Mouse (Mus musculus): ENCODE data around the gene C1d. TPM values are rescaled to one million over a fixed set of nuclear protein-coding genes. Genes with fewer than 3 reads are reported as not detected.

The C1d gene
- polyA plus RNA-seq, 1 experiment from 2014 or later = 104 TPM

DNA sequence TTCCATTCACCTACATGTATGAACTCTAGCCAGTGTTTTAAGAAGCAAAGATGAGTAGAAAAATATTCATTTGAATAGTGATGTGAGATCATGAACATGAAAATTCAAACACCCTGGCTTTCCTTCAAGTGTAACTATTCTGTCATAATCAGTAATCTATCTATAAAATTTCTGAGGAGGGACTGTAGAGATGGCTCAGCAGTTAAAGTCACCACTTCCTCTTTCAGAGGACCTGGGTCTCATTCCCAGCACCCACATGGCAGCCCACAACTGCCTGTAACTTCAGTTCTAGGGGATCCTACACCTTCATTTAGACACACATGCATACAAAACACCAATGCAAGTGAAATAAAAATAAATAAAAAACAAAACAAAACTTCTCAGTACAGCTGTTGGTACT, 8.7 kb upstream of the C1d start:
- H3K27me3 ChIP-seq (replicated peaks; ENCODE audit: control insufficient read depth, insufficient read depth, low read length) = no peaks in the 10 kb centered on the region
- no peak overlapping the region for H3K27ac ChIP-seq (ENCODE audit: low read length)
- no peak for ATAC-seq
- H3K4me1 ChIP-seq (ENCODE audit: control insufficient read depth, insufficient read depth, low read length) = no peaks in the 10 kb centered on the region
- no peaks in the 10 kb centered on the region for H3K36me3 ChIP-seq (ENCODE audit: control insufficient read depth, insufficient read depth, low read length)
- no peak overlapping the region for H3K9ac ChIP-seq (ENCODE audit: low read depth, low read length)
- H3K9me3 ChIP-seq (ENCODE audit: control insufficient read depth, low read length) = no peaks in the 10 kb centered on the region
- H3K4me3 ChIP-seq (ENCODE audit: low read length) = no peak overlapping the region
- no peak overlapping the region for H3K4me2 ChIP-seq (ENCODE audit: low read depth, low read length)

DNA sequence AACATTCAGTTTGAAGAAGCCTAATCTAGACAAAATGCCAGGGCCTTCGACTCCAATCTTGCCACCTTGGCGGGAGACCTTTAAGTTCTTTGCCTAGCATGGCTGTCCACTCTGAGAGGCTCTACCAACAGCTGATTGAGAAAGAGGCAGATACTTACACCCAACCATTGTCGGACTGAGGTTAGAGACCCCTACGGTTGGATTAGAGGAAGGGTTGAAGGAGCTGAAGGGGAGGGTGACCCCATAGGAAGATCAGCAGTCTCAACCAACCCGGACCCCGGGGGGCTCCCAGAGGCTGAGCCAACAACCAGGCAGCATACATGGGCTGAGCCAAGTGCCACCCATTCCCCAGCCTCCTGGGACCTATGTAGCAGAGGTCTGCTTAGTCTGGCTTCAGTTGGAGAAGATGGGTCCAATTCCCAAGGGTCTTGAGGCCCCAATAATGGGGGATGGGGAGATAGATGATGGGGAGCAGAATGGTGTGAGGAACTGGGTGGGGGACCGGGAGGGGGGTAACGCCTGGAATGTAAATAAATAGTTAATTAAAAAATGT, 490 bp upstream of the C1d start:
- H3K9ac ChIP-seq (ENCODE audit: low read depth, low read length) = peak overlapping the region; percentile 92
- no peaks in the 10 kb centered on the region for H3K36me3 ChIP-seq (ENCODE audit: control insufficient read depth, insufficient read depth, low read length)
- H3K4me1 ChIP-seq (ENCODE audit: control insufficient read depth, insufficient read depth, low read length) = peaks cover 4% of the 10 kb centered on the region; the same call in 1 of the 2 replicates
- peak; percentile 71 for ATAC-seq
- no peaks in the 10 kb centered on the region for H3K27me3 ChIP-seq (replicated peaks; ENCODE audit: control insufficient read depth, insufficient read depth, low read length)
- WGBS = 53% methylated on average over 8 of the region's 8 CpGs
- no peak overlapping the region for H3K27ac ChIP-seq (ENCODE audit: low read length)
- H3K4me3 ChIP-seq (ENCODE audit: low read length) = peak overlapping the region; percentile 87
- H3K4me2 ChIP-seq (ENCODE audit: low read depth, low read length) = peak overlapping the region; percentile 61
- H3K9me3 ChIP-seq (ENCODE audit: control insufficient read depth, low read length) = no peaks in the 10 kb centered on the region

DNA sequence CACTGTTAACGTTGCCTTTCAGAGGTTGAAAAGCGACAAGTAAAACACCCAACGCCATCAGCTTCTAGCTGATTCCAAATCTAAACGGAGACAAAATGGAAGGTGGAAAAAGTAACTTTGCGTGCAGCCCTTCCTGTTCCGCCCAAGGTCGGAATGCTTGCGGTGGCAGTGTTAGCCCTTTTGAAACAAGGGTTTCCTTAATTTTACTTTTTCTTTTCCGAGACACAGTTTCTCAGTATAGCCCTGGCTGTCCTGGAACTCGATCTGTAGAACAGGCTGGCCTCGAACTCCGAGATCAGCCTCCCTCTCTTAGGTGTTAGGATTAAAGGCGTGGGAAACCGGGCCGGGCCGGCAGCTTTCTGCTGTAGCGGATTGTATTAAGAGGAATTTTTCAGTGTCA, 482 bp downstream of the C1d start:
- Histone ChIP-seq H3K9ac (ENCODE audit: low read depth, low read length) (peak overlapping the region; percentile 92), H3K4me1 (ENCODE audit: control insufficient read depth, insufficient read depth, low read length) (peaks cover 4% of the 10 kb centered on the region; the same call in 1 of the 2 replicates), H3K4me3 (ENCODE audit: low read length) (peak overlapping the region; percentile 87), H3K9me3 (ENCODE audit: control insufficient read depth, low read length) (no peaks in the 10 kb centered on the region), H3K36me3 (ENCODE audit: control insufficient read depth, insufficient read depth, low read length) (no peaks in the 10 kb centered on the region), H3K27ac (ENCODE audit: low read length) (peak overlapping the region; percentile 93), H3K4me2 (ENCODE audit: low read depth, low read length) (peak overlapping the region; percentile 55), H3K27me3 (replicated peaks; ENCODE audit: control insufficient read depth, insufficient read depth, low read length) (no peaks in the 10 kb centered on the region)
- ATAC-seq = peak; percentile 63
- under 1% methylated on average over 17 of the region's 17 CpGs for WGBS

DNA sequence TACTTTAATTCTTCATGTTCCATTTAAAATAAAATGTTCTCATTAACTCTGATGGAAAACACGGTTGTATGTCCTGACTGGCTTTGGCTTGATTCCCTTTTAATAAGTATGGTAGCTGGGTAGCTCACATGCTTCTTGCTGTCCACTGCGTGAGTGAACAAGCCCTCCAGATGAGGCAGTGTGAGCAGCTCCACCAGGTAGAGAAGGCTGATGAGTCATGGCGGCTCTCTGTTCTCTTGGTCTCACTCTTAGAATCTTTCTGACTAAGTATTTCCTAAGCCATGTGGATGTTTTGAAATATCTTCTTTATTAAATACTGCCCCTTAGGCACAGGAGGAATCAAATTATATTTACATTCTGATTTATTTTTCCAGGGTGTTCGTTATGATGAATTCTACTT, 9.8 kb downstream of the C1d start:
- Histone ChIP-seq H3K9ac (ENCODE audit: low read depth, low read length) (no peak overlapping the region), H3K36me3 (ENCODE audit: control insufficient read depth, insufficient read depth, low read length) (no peaks in the 10 kb centered on the region), H3K4me3 (ENCODE audit: low read length) (no peak overlapping the region), H3K27me3 (replicated peaks; ENCODE audit: control insufficient read depth, insufficient read depth, low read length) (no peaks in the 10 kb centered on the region), H3K4me1 (ENCODE audit: control insufficient read depth, insufficient read depth, low read length) (no peaks in the 10 kb centered on the region), H3K9me3 (ENCODE audit: control insufficient read depth, low read length) (no peaks in the 10 kb centered on the region), H3K27ac (ENCODE audit: low read length) (no peak overlapping the region), H3K4me2 (ENCODE audit: low read depth, low read length) (no peak overlapping the region)
- ATAC-seq = no peak
- 92% methylated on average over 4 of the region's 4 CpGs for WGBS

DNA sequence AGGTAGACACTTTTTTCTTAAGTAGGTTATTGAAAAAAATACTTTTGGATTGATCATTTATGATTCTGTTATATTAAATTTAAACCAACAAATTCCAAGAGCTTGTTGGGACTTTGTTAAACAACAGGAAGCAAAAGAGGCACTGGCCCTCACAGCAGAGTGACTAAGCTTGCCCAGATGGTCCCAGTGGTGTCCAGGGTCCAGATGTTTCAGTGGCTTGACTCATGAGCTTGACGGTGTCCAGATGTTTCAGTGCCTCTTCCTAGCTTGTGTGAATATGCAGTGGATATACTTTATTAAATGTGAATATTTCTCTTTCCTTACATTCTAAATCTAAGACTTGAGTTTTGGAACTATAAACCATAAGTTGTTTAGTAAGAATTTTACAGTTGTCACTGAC, 11.4 kb downstream of the C1d start:
- Histone ChIP-seq H3K27ac (ENCODE audit: low read length) (no peak overlapping the region), H3K36me3 (ENCODE audit: control insufficient read depth, insufficient read depth, low read length) (no peaks in the 10 kb centered on the region), H3K27me3 (replicated peaks; ENCODE audit: control insufficient read depth, insufficient read depth, low read length) (no peaks in the 10 kb centered on the region), H3K4me3 (ENCODE audit: low read length) (no peak overlapping the region), H3K9me3 (ENCODE audit: control insufficient read depth, low read length) (no peaks in the 10 kb centered on the region), H3K4me1 (ENCODE audit: control insufficient read depth, insufficient read depth, low read length) (no peaks in the 10 kb centered on the region), H3K9ac (ENCODE audit: low read depth, low read length) (no peak overlapping the region), H3K4me2 (ENCODE audit: low read depth, low read length) (no peak overlapping the region)
- no peak for ATAC-seq
- WGBS = 78% methylated on average over 1 of the region's 1 CpGs

DNA sequence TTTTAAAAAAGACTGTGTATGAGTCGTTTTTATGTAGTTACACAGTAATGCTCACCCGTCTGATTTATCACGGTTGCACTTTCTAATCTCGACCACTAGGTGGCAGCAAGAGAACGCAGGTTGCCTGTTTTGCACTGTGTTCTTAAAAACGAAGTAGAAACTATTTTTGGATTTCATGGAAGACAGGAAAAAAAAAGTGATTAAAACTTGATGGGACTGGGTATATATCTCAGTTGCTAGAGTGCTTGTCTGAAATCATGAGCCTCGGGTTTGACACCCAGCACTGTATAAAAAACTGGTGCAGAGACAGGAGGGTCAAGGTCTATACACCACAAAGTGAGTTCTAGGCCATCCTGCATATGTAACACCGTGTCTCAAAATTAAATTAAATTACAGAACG, 22.6 kb downstream of the C1d start:
- H3K27ac ChIP-seq (ENCODE audit: low read length) = no peak overlapping the region
- no peak overlapping the region for H3K9ac ChIP-seq (ENCODE audit: low read depth, low read length)
- H3K4me1 ChIP-seq (ENCODE audit: control insufficient read depth, insufficient read depth, low read length) = no peaks in the 10 kb centered on the region
- H3K4me2 ChIP-seq (ENCODE audit: low read depth, low read length) = no peak overlapping the region
- H3K4me3 ChIP-seq (ENCODE audit: low read length) = no peak overlapping the region
- H3K9me3 ChIP-seq (ENCODE audit: control insufficient read depth, low read length) = no peaks in the 10 kb centered on the region
- no peaks in the 10 kb centered on the region for H3K27me3 ChIP-seq (replicated peaks; ENCODE audit: control insufficient read depth, insufficient read depth, low read length)
- ATAC-seq = peak; percentile 65; the same call in 1 of the 2 replicates
- H3K36me3 ChIP-seq (ENCODE audit: control insufficient read depth, insufficient read depth, low read length) = no peaks in the 10 kb centered on the region
- WGBS = 14% methylated on average over 9 of the region's 9 CpGs

DNA sequence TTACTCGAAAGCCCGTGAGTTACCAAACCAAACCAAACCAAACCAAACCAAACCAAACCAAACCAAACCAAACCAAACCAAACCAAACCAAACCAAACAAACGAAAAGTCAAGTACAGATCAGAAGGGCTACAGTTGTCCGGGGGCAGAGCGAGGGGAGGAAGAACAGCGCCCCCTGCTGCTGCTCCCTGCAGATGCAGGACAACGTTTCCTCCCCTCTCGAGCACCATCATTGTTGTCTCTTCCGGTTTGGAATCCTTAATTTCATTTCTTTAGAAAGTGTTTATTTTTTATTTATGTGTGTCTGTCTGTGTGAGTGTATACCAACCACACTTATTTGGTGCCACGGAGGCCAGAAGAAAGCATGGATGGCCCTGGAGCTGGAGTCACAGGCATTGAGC, 26.7 kb downstream of the C1d start:
- Histone ChIP-seq H3K27ac (ENCODE audit: low read length) (no peak overlapping the region), H3K36me3 (ENCODE audit: control insufficient read depth, insufficient read depth, low read length) (no peaks in the 10 kb centered on the region), H3K4me1 (ENCODE audit: control insufficient read depth, insufficient read depth, low read length) (no peaks in the 10 kb centered on the region), H3K4me3 (ENCODE audit: low read length) (no peak overlapping the region), H3K9me3 (ENCODE audit: control insufficient read depth, low read length) (no peaks in the 10 kb centered on the region), H3K4me2 (ENCODE audit: low read depth, low read length) (no peak overlapping the region), H3K27me3 (replicated peaks; ENCODE audit: control insufficient read depth, insufficient read depth, low read length) (no peaks in the 10 kb centered on the region), H3K9ac (ENCODE audit: low read depth, low read length) (no peak overlapping the region)
- 70% methylated on average over 10 of the region's 10 CpGs for WGBS
- ATAC-seq = no peak

DNA sequence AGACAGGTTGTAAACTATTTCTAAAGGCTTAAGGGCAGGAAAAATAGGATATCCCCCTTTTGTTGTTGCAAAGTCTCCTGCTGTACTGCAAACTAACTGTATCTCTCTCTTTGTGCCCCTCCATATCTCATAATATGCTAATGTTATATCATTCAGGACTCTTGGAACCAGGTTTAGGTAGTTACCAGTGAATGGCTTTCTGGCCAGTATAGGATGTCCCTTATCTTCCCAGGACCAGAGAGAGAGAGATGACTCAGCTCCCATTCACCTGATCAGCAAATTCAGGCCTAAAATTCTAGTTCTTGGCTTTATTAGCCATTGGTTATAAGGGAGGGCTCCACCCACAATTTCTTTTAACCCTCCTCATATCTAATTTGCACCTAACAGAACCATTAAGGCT, 31.5 kb downstream of the C1d start:
- no peaks in the 10 kb centered on the region for H3K36me3 ChIP-seq (ENCODE audit: control insufficient read depth, insufficient read depth, low read length)
- no peaks in the 10 kb centered on the region for H3K27me3 ChIP-seq (replicated peaks; ENCODE audit: control insufficient read depth, insufficient read depth, low read length)
- H3K4me1 ChIP-seq (ENCODE audit: control insufficient read depth, insufficient read depth, low read length) = no peaks in the 10 kb centered on the region
- no peak overlapping the region for H3K4me3 ChIP-seq (ENCODE audit: low read length)
- no peaks in the 10 kb centered on the region for H3K9me3 ChIP-seq (ENCODE audit: control insufficient read depth, low read length)
- no peak overlapping the region for H3K9ac ChIP-seq (ENCODE audit: low read depth, low read length)
- no peak overlapping the region for H3K4me2 ChIP-seq (ENCODE audit: low read depth, low read length)
- no peak overlapping the region for H3K27ac ChIP-seq (ENCODE audit: low read length)
- ATAC-seq = no peak

DNA sequence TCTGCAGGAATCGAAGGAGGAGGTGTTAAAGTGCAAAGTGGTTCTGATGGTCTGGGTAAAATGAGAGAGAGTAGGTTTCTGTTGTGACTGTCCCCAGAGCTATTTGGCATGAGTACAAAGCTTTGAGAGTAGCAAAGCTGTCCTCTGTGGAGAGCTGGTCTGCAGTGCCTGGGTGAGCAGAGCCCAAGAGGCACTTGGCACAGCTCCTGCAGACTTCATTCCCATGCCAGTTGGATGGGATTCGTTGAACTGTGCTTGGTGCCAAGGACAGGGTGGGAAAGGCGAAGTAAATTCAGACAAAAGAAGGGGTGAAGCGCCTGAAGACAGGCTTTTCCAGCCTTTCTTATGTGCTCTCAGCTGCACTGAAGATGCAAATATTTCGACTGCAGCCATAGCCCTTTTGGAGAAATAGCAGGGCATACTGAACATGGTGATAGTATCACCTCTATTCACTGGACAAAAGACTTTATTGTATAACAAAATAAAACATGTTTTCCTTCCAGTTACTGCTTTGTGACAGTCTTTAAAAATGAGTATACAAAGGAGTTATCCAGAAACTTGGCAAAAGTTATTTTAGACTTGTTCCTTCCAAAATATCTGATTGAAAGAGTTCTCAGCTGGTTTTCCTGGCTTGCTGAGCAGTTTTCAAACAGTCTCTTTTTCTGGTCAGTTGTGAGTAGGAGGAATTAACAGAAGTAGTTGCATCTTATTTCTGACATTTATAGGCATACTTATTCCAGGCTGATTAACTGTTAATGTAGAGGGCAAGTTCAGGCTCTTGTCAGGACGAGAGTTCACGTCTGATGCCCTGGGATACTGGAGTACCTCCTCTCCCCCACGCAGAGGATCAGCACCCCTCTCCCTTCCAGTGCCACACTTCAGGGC, 48.9 kb downstream of the C1d start:
- no peak overlapping the region for H3K4me2 ChIP-seq (ENCODE audit: low read depth, low read length)
- H3K9me3 ChIP-seq (ENCODE audit: control insufficient read depth, low read length) = no peaks in the 10 kb centered on the region
- no peaks in the 10 kb centered on the region for H3K36me3 ChIP-seq (ENCODE audit: control insufficient read depth, insufficient read depth, low read length)
- no peak overlapping the region for H3K4me3 ChIP-seq (ENCODE audit: low read length)
- WGBS = 64% methylated on average over 8 of the region's 8 CpGs
- ATAC-seq = no peak
- H3K9ac ChIP-seq (ENCODE audit: low read depth, low read length) = no peak overlapping the region
- no peaks in the 10 kb centered on the region for H3K27me3 ChIP-seq (replicated peaks; ENCODE audit: control insufficient read depth, insufficient read depth, low read length)
- H3K4me1 ChIP-seq (ENCODE audit: control insufficient read depth, insufficient read depth, low read length) = no peaks in the 10 kb centered on the region
- H3K27ac ChIP-seq (ENCODE audit: low read length) = no peak overlapping the region

Data from intestine, embryonic 16.5 days (tissue).